Mouse (Mus musculus): ENCODE measurements at regions not wholly inside any gene's neighbourhood (a gene's known extent, or its start where the extent isn't known, plus 50 kb on each side); places are given as distances from the start of the nearest gene placed in this dataset.

DNA sequence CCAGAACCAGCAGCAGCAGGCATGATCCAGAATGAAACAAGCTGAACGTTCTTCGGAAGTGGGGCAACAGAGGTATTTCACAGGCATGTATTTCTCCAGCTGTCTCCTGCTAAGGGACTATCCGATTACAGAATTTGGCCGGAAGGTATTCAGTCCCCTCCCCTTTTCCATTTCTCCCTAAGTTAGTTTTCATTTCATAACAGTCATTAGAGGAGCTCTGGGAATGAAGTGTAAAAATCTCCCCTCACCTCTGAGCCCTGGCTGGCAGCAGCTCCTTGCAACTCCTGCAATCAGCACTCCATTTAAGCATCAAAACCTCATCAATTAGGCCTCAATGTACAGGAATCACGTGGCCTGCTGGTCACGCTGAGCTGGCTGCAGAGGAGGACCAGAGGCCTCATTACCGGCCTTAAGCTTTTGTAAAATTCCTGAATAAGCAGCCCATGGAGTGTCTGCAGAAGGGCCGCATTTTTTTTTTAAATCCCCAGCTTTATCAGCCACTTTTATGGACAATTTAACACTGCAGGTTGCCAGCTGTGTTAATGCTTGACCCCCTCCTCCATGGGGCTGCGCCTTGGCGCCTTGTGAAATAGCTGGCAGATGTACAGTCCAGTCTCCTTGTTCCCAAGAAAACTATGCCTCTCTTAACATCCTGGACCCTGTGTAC, 456.1 kb upstream of the Kirrel3 start:
- H3K27me3 ChIP-seq (ENCODE audit: control insufficient read depth, insufficient read depth, low read depth, low read length): no peaks in the 10 kb centered on the region; the same call in 1 of the 2 replicates
- no peak overlapping the region for H3K4me3 ChIP-seq (ENCODE audit: low read length)
- ATAC-seq (ENCODE audit: low read depth): peak; percentile 88
- H3K4me1 ChIP-seq (replicated peaks; ENCODE audit: control insufficient read depth, insufficient read depth, low read length): peaks cover 8% of the 10 kb centered on the region
- H3K9ac ChIP-seq (ENCODE audit: low read length): no peak overlapping the region
- H3K9me3 ChIP-seq (ENCODE audit: control insufficient read depth, low read length): no peaks in the 10 kb centered on the region
- no peak overlapping the region for H3K27ac ChIP-seq (ENCODE audit: low read length)
- H3K4me2 ChIP-seq (ENCODE audit: low read depth, low read length): 0 out of 2 replicates have a peak overlapping the region, but pooled peaks have one; percentile 13
- 21% methylated on average over 10 of the region's 10 CpGs for WGBS
- H3K36me3 ChIP-seq (ENCODE audit: control insufficient read depth, insufficient read depth, low read length): no peaks in the 10 kb centered on the region

DNA sequence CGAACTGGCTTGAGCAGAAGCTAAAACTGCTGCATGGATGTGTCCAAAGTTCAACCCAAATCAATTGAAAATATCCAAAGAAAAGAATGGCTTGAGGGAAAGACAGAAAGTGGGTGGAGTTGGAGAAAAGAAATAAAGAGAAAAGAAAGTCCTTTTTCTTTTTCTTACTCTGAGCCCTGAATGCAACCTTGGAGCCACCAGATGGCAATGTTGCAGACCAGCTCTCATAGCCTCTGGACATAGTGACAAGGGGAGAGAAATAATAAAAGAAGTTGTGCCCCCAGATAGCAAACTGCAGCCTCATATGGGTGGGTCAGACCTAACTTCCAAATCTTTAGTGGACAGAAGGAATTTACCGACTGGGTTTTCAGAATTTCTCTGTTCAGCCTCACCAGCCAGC, 431.3 kb upstream of the Kirrel3 start:
- 36% methylated on average over 2 of the region's 2 CpGs for WGBS

More for the DNA sequence above, 431.3 kb upstream of the Kirrel3 start:
- Histone ChIP-seq H3K36me3 (ENCODE audit: control insufficient read depth, insufficient read depth, low read length) (no peaks in the 10 kb centered on the region), H3K4me1 (replicated peaks; ENCODE audit: control insufficient read depth, insufficient read depth, low read length) (no peaks in the 10 kb centered on the region), H3K9ac (ENCODE audit: low read length) (no peak overlapping the region), H3K27ac (ENCODE audit: low read length) (no peak overlapping the region), H3K9me3 (ENCODE audit: control insufficient read depth, low read length) (no peaks in the 10 kb centered on the region), H3K27me3 (ENCODE audit: control insufficient read depth, insufficient read depth, low read depth, low read length) (no peaks in the 10 kb centered on the region), H3K4me3 (ENCODE audit: low read length) (no peak overlapping the region), H3K4me2 (ENCODE audit: low read depth, low read length) (no peak overlapping the region)
- no peak for ATAC-seq (ENCODE audit: low read depth)
